Mouse (Mus musculus) testis, adult 2 months (tissue): ENCODE measurements around the gene Gm10720. TPM values are rescaled to one million over a fixed set of nuclear protein-coding genes. Genes with fewer than 3 reads are reported as not detected.
"Not testable (repeated sequence)": the region's sequence is repeated elsewhere in the genome, so short reads cannot be mapped to it uniquely, and the experiment has no call there.

Experiments
- H3K27ac ChIP-seq: fragments of 200-500 bp; 2 replicates; pipeline ENCODE4 v1.5.1; 2012; ENCODE audit warnings: low read depth, low read length; ENCODE audit not compliant: control insufficient read depth, insufficient read depth
- H3K27me3 ChIP-seq: fragments of 200-500 bp; 2 replicates; pipeline ENCODE4 v1.6.1; 2012; ENCODE audit warnings: mild to moderate bottlenecking, low read length, moderate library complexity; ENCODE audit not compliant: control insufficient read depth, insufficient read depth
- H3K36me3 ChIP-seq: fragments of 200-500 bp; 2 replicates; pipeline ENCODE4 v1.6.1; 2012; ENCODE audit warnings: mild to moderate bottlenecking, low read length; ENCODE audit not compliant: control insufficient read depth, insufficient read depth
- H3K4me1 ChIP-seq: fragments of 200-500 bp; 2 replicates; pipeline ENCODE4 v1.6.1; 2012; ENCODE audit warnings: low read length; ENCODE audit not compliant: control insufficient read depth, insufficient read depth
- H3K4me3 ChIP-seq: fragments of 200-500 bp; 2 replicates; pipeline ENCODE4 v1.5.1; 2012; ENCODE audit warnings: low read depth, mild to moderate bottlenecking, low read length, moderate library complexity, mixed read lengths; ENCODE audit not compliant: control insufficient read depth
- polyA plus RNA-seq: library from polyadenylated mRNA; depleted of rRNA; stranded (reverse); fragments of >200 nt; gene quantifications from 2 replicates; pipeline ENCODE4 v1.2.3, GENCODE M21; 2012; rRNA removed

Gm10720 gene
- polyA plus RNA-seq, 1 experiment, result not detected

- not testable (repeated sequence) for H3K4me3 ChIP-seq, H3K27ac ChIP-seq, H3K36me3 ChIP-seq, H3K27me3 ChIP-seq, H3K4me1 ChIP-seq
Measured at GRCm38 (mm10) chr9:3027200-3027599, 11.7 kb downstream of the Gm10720 start.

DNA sequence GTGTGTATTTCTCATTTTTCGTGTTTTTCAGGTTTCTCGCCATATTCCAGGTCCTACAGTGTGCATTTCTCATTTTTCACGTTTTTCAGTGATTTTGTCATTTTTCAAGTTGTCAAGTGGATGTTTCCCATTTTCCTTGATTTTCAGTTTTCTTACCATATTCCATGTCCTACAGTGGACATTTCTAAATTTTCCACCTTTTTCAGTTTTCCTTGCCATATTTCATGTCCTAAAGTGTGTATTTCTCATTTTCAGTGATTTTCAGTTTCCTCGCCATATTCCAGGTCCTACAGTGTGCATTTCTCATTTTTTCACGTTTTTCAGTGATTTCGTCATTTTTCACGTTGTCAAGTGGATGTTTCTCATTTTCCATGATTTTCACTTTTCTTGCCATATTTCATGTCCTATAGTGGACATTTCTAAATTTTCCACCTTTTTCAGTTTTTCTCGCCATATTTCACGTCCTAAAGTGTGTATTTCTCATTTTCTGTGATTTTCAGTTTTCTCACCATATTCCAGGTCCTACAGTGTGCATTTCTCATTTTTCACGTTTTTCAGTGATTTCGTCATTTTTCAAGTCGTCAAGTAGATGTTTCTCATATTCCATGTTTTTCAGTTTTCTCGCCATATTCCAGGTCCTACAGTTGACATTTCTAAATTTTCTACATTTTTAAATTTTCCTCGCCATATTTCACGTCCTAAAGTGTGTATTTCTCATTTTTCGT lies 14.0 kb downstream of the Gm10720 start:
- H3K4me1 ChIP-seq, H3K4me3 ChIP-seq, H3K27me3 ChIP-seq, H3K36me3 ChIP-seq, H3K27ac ChIP-seq: not testable (repeated sequence)

GRCm38 (mm10) chr9:3030677-3031318 lies 15.3 kb downstream of the Gm10720 start:
- not testable (repeated sequence) for H3K27ac ChIP-seq, H3K4me3 ChIP-seq, H3K36me3 ChIP-seq, H3K4me1 ChIP-seq, H3K27me3 ChIP-seq

- H3K4me1 ChIP-seq, H3K27ac ChIP-seq, H3K27me3 ChIP-seq, H3K36me3 ChIP-seq, H3K4me3 ChIP-seq: not testable (repeated sequence)
Measured at GRCm38 (mm10) chr9:3034299-3034698, 18.8 kb downstream of the Gm10720 start, which contains the start of gene Gm17535. Gene Gm17535, plus strand, starts transcription at chr9:3034599.

GRCm38 (mm10) chr9:3036577-3036976 lies 21.1 kb downstream of the Gm10720 start, which contains the start of gene Gm10715:
Gene Gm10715, plus strand, starts transcription at chr9:3036877.
- H3K27ac ChIP-seq, H3K4me1 ChIP-seq, H3K27me3 ChIP-seq: not testable (repeated sequence)

DNA sequence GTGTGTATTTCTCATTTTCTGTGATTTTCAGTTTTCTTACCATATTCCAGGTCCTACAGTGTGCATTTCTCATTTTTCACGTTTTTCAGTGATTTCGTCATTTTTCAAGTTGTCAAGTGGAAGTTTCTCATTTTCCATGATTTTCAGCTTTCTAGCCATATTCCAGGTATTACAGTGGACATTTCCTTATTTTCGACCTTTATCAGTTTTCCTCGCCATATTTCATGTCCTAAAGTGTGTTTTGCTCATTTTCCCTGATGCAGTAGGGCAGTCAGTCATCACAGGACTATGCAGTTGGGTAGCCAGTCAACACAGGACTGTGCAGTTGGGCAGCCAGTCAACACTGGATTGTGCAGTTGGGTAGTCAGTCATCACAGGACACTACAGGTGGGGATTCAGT lies 22.7 kb downstream of the Gm10720 start:
- H3K36me3 ChIP-seq, H3K27me3 ChIP-seq: not testable (repeated sequence)

More at GRCm38 (mm10) chr9:3036577-3036976, 21.1 kb downstream of the Gm10720 start, which contains the start of gene Gm10715:
- H3K36me3 ChIP-seq, H3K4me3 ChIP-seq: not testable (repeated sequence)

More for the DNA sequence above, 22.7 kb downstream of the Gm10720 start:
- not testable (repeated sequence) for H3K4me3 ChIP-seq, H3K4me1 ChIP-seq, H3K27ac ChIP-seq

Other genes starting within 250 kb of the Gm10720 start
- gene Gm10722, start 14.7 kb upstream of the Gm10720 start, polyA plus RNA-seq, result not detected in 2 replicates
- not detected in 2 replicates for gene Gm11168, start 12.3 kb upstream of the Gm10720 start, polyA plus RNA-seq
- gene Gm10721, start 2.5 kb upstream of the Gm10720 start, polyA plus RNA-seq, result not detected in 2 replicates
- gene Gm10719, start 1.8 kb downstream of the Gm10720 start, polyA plus RNA-seq, result not detected in 2 replicates
- 0.23 TPM in 1 of 2 replicates, not detected in the other for gene Gm10718, start 7.9 kb downstream of the Gm10720 start, polyA plus RNA-seq
- gene Gm10717, start 9.8 kb downstream of the Gm10720 start, polyA plus RNA-seq, result not detected in 2 replicates
- gene Gm17535, start 18.9 kb downstream of the Gm10720 start, polyA plus RNA-seq, result not detected in 2 replicates
- gene Gm10715, start 21.2 kb downstream of the Gm10720 start, polyA plus RNA-seq, result not detected in 2 replicates